In genomic region chr7:130937266-130937841, GRCm38 (mm10) we compare ENCODE assay signal across 8 mouse cellular contexts. TPM values are rescaled to one million over a fixed set of nuclear protein-coding genes. Genes with fewer than 3 reads are reported as not detected.
DNase-seq lines count a peak whose midpoint lies in the region; ATAC-seq and TF ChIP-seq lines count a peak whose summit lies in the region.

No protein-coding gene starts in this region.

- H3K9ac ChIP-seq in kidney, postnatal 0 days (ENCODE audit: low read depth, low read length), result no peak overlapping the region

- H3K4me1 ChIP-seq in kidney, postnatal 0 days (replicated peaks; ENCODE audit: insufficient read depth, low read length), result peaks cover 18% of the 10 kb centered on the region; the same call in 1 of the 2 replicates

- H3K27ac ChIP-seq in kidney, postnatal 0 days, result no peak overlapping the region

- TF ChIP-seq CTCF in kidney, postnatal 0 days (IDR thresholded peaks at IDR 0.05; ENCODE audit: low read depth), result no peak

- peak overlapping the region; percentile 69 for H3K4me2 ChIP-seq in kidney, postnatal 0 days (ENCODE audit: low read length)

- peak overlapping the region; percentile 49 for H3K4me3 ChIP-seq in kidney, postnatal 0 days (replicated peaks; ENCODE audit: low read depth, low read length)

- WGBS in kidney, postnatal 0 days, result 23% methylated on average over 12 of the region's 12 CpGs

- peak; percentile 41 for DNase-seq in gastrocnemius, postnatal 10 days
- no peak for DNase-seq in gastrocnemius, adult 8-10 months (ENCODE audit: low spot score in 2 of 2)
- peak; percentile 50 for DNase-seq in 3134 (ENCODE audit: extremely low read depth, insufficient read length, low spot score)
- DNase-seq in gastrocnemius, postnatal 25 days, result peak; percentile 63
- no peak for DNase-seq in kidney, postnatal 0 days (ENCODE audit: low spot score)
- DNase-seq in urinary bladder, adult 2 months (ENCODE audit: low spot score), result no peak
- no peak for DNase-seq in testis, postnatal 10 days (ENCODE audit: low spot score)

- peaks cover 20% of the 10 kb centered on the region for H3K27me3 ChIP-seq in kidney, postnatal 0 days (ENCODE audit: insufficient read depth, low read length)

- no peaks in the 10 kb centered on the region for H3K36me3 ChIP-seq in kidney, postnatal 0 days (ENCODE audit: insufficient read depth, low read length)

- ATAC-seq in kidney, postnatal 0 days (replicated peaks; ENCODE audit: low FRiP score, low read depth), result no peak
- ATAC-seq in CD4-positive, CD25-positive, alpha-beta regulatory T cell, adult 4 months, result no peak

- H3K9me3 ChIP-seq in kidney, postnatal 0 days (replicated peaks; ENCODE audit: low read length), result no peaks in the 10 kb centered on the region

RNA-seq across cellular contexts. Expression of gene Htra1, which starts 1.4 kb away (rescaled TPM):
- total RNA-seq in gastrocnemius, postnatal 10 days (2021), result 100 to 1,000 TPM in 1 of 2 experiments, 10 to 100 TPM in 1; 93.5 to 103 TPM
- 10 to 100 TPM; 33.9 to 51.0 (median 36.5) TPM for total RNA-seq in gastrocnemius, adult 8-10 months (2022)
- 10 to 100 TPM; 31.9 to 34.9 TPM for total RNA-seq in gastrocnemius, postnatal 25 days (2021)
- 14.5 and 14.8 TPM in 2 replicates for polyA plus RNA-seq in kidney, postnatal 0 days (2015; fragmentation: Nextera tagmentation; extraction: Ambion mirVana)
- polyA plus RNA-seq in CD4-positive, CD25-positive, alpha-beta regulatory T cell, adult 4 months (2017; shearing (Covaris generic)), result not detected
- polyA plus RNA-seq in urinary bladder, adult 2 months (2012; rRNA removed), result 184 and 275 TPM in 2 replicates

Comparison
In these comparisons a context has a peak if more than half of its experiments do, and no peak if none do; other contexts are left out.
1. DNase-seq: peak in gastrocnemius, postnatal 10 days (single experiment), 3134 (single experiment) and gastrocnemius, postnatal 25 days (single experiment); none in gastrocnemius, adult 8-10 months (0 of 2), kidney, postnatal 0 days (single experiment), urinary bladder, adult 2 months (single experiment) and testis, postnatal 10 days (single experiment).